Mouse (Mus musculus): ENCODE measurements around the gene Tiam1.
"Not testable (repeated sequence)": the region's sequence is repeated elsewhere in the genome, so short reads cannot be mapped to it uniquely, and the experiment has no call there.

Tiam1 gene

DNA sequence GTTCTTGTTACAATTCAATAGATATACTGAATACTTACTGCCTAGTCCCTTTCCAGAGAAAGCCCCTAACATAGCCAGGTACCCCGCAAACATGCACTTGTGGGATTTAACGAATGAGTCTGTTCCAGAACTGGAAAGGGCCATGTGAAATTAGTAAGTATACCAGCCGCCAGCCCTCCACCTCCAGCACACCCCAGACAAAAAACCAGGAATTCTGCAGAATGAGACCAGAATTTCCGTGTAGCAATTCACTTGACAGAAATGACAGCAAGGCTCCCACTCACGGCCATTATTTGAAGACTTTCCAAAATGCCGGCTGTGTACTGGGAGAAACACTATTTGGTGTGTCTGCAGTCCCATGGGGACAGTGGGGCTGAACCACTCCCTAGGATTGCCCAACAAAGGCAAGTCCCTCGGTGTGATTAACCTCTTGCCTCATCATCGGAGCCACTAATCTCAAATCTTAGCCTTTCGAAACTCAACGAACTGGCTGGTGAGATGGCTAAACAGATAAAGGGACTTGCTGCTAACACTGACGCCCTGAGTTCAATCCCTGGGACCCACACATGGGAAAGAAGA lies 30.9 kb downstream of the Tiam1 start:
- DNase-seq (ENCODE audit: inconsistent age in 2 of 2, low spot score in 1 of 2) = peak in 1 of 2 experiments; percentile 73

DNA sequence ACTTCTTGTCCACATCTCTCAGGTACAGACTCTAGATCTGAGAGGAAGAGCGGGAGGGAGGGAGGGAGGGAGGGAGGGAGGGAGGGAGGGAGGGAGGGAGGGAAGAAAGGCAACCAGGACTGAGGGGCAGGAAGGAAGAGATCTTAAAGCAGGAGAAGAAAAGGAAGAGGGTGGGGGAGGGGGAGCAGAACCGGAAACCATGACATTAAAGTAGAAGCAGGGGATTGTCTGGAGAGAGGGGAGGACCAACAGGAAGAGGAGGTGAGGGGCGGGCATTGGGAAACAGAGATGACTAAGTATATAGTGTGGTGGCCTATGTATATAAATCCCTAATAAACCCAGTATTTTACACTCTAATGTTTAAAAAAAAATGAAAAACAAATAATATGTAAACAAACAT lies 34.1 kb downstream of the Tiam1 start:
- DNase-seq (ENCODE audit: inconsistent age in 2 of 2, low spot score in 1 of 2) = no peak

DNA sequence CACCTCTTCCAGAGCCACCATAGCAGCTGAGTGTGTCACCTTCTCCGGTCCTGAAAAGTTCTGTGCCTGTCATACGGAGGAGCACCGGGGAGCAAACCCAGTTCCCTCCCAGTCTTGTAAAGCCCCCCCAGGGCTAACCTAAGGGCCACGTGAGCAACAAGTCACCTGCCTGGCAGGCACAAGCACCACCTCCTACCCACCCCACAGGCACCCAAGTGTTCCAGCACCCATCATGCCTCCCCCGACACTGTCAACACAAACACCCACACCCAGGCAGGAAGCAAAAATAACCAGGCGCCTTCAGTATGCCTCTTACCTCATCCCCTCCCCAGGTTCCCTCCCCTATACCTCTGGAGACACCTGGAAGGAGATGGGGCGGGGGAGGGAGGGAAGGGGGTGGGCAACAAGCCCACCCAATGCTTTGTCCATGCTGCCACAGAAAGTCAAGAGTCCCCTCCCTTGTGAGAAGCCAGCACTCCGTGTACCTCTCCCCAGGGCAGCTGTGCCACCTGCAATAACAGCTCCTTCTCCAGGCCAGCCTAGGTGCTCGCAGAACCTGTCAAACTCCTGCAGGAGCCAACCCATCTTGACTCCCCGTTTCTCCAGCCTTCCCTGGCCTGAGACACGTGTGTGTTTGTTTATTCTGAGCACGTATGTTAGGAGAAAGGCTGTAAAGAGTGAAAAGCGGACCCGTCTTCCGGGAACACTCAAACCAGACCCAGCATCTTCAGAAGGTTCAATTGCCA lies 38.7 kb downstream of the Tiam1 start:
- DNase-seq (ENCODE audit: inconsistent age in 2 of 2, low spot score in 1 of 2) = no peak

DNA sequence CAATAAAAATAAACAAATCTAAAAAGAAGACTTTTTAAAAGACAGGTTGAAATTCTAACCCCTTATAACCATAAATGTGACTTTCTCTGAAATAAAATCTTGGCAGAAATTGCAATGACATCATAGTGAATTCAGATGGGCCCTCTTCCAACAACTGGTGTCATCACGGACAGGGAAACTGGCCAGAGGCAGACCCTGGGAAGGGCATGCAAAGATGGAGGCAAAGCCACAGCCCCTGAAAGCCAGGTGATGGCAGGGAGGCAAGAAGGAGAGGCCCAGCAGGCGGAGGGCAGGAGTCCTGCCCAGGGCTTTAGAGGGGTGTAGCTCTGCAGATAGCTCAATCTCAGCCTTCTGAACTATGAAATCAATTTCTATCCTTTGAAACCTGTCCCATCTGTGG lies 39.8 kb downstream of the Tiam1 start:
- DNase-seq (ENCODE audit: inconsistent age in 2 of 2, low spot score in 1 of 2) = peak; percentile 54 to 85

DNA sequence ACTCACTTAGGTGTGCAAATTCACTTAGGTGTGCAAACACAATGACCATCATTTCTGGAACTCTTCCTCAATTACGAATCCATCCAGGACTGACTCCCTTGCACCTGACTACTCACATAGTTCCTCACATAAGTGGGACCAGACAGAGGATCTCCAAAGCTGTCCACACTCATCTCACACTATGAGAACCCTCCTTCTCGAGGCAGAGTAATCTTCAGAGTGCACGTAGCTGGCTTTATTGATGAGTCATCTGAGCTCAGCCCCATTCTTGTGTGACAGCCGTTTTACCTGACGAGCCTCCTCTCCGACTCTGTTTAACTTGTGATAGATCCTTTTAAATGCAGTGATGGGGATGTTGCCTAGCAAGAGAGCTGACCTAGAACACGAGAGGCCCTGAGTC lies 41.0 kb downstream of the Tiam1 start:
- peak in 1 of 2 experiments; percentile 47 for DNase-seq (ENCODE audit: inconsistent age in 2 of 2, low spot score in 1 of 2)

DNA sequence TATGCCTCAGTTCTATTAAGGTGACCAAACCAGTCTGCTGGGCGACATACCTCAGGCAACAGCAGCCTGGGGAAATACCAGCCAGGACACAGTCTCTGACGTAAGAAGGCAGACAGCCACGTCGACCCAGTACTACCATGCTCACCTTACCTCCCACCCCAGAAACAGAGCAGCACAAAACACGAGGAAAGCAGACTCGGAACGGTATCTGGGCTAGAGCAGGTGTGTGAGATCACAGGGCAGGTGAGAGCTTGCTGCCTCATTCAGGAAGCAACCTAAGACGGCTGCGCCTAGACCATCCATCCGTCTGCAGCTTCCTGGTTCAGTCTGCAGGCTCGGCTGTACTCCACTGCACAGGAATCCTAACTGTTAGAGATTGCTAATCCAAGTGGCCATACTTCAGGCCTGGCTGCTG lies 45.4 kb downstream of the Tiam1 start:
- no peak for DNase-seq (ENCODE audit: inconsistent age in 2 of 2, low spot score in 1 of 2)

DNA sequence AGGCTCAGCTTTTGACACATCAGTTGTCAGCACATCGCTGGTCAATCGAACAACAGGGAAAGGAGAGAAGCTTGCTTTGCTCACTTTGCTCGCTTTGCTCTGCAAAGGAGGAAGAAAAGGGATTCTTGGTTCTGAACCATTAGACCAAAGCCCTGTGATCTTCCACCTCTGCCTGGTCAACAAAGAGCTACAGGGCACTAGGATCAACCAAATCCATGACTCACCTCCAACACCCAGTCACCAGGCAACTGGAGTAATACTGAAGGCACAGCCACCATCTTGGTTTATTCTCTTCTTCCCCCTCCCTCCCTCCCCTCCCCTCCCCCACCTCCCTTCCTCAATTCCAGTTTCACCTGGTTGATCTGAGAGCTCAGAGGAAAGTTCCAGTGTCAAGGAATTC lies 45.8 kb downstream of the Tiam1 start:
- peak in 1 of 2 experiments; percentile 22 for DNase-seq (ENCODE audit: inconsistent age in 2 of 2, low spot score in 1 of 2)

DNA sequence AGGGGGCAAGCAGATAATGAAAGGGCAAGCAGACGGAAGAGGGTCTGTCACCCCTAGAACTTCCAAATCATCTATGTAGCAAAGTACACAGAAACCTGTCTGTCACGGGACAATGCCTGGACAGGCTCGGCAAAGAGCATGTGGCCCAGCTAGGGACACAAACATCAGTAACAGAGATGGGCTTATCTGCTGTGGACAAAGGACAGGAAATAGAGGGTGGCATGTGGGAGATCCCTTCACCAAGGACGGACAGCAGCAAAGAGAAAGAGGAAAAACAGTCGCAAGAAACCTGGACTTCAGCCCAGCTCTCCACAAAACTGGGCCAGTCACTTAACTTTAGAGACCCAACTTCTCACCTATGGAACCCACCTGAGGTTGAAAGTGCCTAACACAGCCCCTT lies 47.6 kb downstream of the Tiam1 start:
- peak in 1 of 2 experiments; percentile 50 for DNase-seq (ENCODE audit: inconsistent age in 2 of 2, low spot score in 1 of 2)

DNA sequence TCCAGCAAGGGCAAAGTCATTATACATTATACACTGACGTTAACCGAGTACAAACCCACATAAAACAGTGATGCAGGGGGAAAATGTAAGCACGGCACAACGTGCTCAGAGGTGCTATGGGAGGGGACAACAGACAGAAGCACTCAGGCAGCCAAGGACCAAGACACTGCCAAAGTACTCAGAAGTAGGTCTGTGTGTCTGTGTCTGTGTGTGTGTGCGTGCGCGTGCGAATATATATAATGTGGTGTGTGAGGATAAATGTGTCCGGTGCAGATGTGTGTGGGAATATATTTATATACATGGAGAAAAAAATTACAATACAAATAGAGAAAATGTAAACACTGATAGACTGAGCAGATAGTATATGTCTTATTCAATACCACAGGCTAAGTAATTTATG lies 50.6 kb downstream of the Tiam1 start:
- DNase-seq (ENCODE audit: inconsistent age in 2 of 2, low spot score in 1 of 2) = no peak

DNA sequence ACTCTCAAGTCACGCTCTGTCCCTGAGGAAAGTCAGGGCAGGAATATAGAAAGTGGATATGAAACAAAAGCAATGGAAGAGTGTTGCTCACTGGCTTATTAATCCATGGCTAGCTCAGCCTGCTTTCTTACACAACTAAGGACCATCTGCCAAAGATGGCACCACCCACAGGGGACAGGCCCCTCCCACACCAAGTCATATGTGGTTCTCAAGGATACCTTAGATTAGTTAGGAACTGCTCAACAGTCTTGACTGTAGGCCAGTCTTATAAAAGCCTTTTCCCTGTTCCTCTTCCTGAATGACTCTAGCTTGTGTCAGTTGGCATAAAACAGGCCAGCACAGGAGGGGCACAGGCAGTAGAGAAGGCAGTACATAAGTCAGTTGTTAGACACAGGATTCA lies 51.7 kb downstream of the Tiam1 start:
- peak; percentile 41 to 84 for DNase-seq (ENCODE audit: inconsistent age in 2 of 2, low spot score in 1 of 2)

DNA sequence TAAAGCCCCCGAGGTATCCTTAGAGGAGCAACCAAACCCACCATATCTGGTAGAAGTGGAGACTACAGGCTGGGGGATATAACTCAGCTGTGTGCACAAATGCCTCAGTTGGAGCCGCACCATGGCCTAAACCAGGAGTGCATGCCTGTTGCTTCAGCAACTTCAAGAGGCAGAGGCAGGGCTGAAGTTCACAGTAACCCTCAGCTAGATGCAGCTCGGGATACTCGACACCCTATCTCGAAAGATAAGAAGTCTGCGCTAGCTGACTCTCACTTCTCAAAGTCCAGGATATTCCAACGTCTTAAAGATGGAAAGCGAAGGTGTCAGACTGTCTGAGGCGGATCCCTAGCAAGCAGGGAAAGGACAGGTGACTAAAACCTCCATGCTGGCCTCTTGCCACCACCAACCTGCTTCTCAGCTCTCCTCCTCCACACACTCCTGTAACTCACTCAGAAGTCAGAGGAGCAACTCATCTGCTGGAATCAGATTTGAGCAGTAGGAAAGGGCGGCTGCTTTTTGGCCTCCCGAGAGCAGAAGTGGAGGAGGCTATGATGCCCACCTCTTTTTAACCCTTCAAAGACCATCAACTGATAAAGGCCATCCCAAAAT lies 52.4 kb downstream of the Tiam1 start:
- DNase-seq (ENCODE audit: inconsistent age in 2 of 2, low spot score in 1 of 2) = no peak

DNA sequence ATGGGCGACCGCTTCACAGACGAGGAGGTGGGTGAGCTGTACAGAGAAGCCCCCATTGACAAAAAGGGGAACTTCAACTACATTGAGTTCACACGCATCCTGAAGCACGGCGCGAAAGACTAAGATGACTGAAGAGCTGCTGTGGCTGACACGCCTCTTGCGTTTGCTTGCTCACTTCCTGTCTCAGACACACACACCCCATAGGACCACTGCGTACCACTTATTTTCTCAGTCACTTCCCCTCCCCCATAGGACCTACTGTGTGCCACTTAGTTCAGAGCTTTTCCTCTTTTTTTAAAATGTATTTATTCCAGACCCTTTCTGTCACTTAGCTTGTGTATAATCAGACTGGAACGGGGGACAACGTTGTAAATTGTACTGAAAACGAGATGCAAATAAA lies 53.2 kb downstream of the Tiam1 start:
- no peak for DNase-seq (ENCODE audit: inconsistent age in 2 of 2, low spot score in 1 of 2)

DNA sequence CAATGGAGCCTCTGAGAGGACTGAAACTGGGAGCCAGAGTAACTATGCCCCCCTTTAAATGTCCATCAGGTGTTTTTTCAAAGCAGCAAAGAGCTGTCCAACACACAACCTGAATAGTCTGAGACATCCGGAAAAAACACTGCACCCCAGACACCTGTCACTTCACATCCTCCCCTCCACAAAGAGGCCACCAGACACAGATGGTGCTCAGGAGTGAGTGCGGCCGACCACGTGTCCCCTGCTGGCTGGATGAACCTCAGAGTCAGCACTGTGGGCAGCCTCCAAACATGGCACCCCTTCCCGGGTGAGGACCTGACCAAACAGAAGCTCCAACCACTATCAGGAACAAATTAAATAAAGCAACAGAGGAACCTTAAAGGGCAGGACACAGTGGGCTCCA lies 56.3 kb downstream of the Tiam1 start:
- no peak for DNase-seq (ENCODE audit: inconsistent age in 2 of 2, low spot score in 1 of 2)

DNA sequence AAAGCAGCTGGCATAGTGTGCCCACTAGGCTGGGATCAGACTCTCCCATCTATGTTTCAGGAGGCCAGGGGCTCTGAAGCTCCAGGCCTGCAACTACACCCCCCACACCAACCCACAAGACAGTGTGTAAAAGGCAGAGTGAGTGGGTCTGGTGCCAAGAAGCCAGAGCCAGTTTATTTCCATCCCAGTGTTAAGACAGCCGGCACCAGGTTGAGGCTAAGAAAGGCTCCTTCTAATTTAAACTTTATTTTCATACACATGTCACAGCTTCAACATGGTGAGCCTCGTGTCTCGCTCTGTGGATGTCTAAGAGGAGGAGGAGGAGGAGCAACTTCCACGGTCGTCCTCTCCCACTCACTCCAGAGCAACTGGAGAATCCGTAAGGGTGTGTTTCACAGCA lies 57.5 kb downstream of the Tiam1 start:
- DNase-seq (ENCODE audit: inconsistent age in 2 of 2, low spot score in 1 of 2) = no peak

DNA sequence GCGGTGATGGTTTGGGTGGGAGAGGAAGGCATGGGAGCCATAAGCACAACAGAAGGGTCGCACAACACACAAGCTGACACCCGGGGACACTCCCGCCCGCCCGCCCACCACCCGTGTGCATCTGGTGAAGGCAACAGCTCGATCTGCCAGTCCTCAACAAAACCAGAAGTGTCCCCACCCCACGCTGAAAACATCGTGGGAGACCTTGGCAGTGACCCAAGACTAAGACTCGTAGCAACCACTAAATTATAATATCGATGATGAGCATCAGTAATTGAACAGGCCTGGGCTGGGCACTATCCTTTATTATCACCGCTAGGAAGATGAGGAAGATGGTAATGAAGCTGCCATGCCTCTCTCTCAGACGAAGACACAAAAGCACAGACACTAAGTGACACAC lies 58.0 kb downstream of the Tiam1 start:
- no peak for DNase-seq (ENCODE audit: inconsistent age in 2 of 2, low spot score in 1 of 2)

DNA sequence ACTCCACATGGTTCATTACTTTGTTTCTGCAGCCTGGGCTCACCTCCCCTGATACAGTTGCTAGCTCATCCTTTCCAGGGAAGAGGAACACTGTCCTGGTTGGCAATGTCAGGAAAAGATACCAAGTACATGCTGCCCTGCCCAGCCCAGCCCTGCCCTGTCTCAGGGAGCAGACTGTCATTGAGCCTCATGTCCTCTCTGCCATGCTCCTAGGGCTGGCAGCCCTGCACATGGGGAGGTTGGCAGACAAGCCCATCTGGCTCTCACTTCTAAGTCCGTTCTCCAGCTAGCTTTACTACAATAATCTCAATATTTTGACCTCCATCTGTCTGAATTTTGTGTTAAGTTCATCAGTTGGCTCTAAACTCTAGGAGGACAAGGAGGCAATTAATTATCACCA lies 62.4 kb downstream of the Tiam1 start:
- DNase-seq (ENCODE audit: inconsistent age in 2 of 2, low spot score in 1 of 2) = no peak

DNA sequence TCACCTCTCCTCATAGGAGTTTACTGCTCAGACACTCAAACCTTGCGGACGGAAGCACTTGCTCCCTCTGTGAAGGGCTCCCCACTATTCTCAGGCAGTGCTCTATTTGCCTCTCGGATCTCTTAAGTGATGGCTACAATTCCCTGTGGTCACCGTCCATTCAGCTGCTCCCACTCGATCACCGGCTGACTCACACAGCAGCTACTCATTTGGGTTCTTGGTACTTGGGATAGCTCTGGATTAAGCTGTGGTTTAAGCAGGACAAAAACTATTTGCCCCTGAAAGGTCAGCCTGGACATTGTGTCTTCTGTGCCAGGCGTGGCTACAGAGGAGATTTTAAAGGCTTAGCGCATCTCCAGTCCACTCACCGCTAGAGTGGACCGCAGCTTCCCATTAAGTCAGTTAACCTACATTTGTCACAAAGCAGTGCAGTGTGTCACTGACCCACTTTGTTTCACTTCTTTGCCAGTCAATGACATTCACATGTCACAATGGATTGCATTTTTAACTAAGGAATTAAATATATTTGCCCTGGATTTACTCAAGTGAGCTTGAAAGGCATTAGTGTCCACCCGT lies 64.7 kb downstream of the Tiam1 start:
- DNase-seq (ENCODE audit: inconsistent age in 2 of 2, low spot score in 1 of 2) = peak; percentile 25 to 61

DNA sequence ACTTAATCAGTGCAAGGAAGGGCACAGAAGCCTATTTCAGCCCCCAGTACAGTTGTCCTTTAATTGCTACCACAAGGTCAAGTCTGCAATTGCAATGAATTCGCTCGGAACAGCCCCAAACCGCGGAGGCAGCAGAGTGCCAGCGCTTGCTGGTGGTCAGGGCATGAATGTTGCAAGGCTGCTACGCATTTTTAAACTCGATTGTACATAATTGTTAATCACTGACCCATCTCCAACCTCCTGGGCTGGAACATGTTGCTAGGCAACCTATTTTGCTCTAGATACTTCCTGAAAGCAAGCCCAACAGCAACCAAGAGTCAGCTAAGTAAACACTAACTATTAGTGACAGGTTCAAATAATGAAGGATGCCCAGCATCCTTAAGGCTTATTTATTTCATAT lies 70.1 kb downstream of the Tiam1 start:
- DNase-seq (ENCODE audit: inconsistent age in 2 of 2, low spot score in 1 of 2) = peak; percentile 64 to 86

DNA sequence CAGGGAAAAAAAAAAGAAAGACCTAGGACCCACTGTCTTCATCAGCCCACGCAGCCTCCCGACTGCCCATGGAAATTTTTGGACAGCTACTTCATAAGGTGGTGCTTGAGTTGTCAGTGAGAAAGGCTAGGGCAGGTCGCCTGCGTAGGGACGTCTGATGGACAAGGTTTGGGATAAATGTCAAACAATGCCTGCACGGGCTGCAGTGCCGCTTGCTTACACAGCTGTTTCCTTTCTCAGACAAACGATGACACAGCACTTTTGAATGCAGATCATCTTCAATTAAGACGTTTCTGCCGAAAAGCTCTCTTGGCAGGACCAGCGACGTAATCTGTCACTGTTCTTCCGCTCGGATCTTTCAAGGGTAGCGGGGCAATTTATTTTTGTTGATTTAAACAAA lies 70.9 kb downstream of the Tiam1 start:
- peak; percentile 33 to 85 for DNase-seq (ENCODE audit: inconsistent age in 2 of 2, low spot score in 1 of 2)

DNA sequence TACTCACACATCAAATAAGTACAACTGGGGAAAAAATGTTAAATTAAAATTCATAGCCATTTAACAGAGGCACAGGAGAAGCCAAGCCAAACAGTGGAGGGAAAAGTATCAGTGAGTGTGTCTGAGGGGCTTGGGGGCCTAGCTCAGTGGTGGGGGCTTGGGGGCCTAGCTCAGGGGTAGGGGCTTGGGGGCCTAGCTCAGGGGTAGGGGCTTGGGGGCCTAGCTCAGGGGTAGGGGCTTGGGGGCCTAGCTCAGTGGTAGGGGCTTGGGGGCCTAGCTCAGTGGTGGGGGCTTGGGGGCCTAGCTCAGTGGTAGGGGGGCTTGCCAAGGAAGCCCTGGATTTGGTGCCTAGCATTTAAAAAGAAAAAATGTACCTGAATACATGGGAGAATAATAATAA lies 72.4 kb downstream of the Tiam1 start:
- not testable (repeated sequence) for DNase-seq (ENCODE audit: inconsistent age in 2 of 2, low spot score in 1 of 2)

DNA sequence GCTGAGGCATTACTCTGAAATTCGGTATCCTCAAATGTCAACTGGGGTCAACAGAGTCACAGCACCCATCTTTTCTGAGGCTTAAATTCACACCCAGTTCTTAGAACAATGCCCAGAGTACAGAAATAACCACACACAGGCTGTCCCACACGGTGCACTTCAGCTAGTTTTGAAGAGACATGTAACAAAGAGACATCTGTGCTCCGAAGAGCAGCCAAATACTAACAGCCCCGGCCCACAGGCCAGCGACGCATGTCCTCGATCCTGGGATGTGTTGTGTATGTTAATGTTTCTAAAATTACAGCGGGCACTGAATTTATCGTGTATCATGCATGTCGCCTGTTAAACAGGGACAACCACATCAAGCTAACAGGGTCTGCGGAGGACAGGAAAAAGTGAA lies 73.5 kb downstream of the Tiam1 start:
- no peak for DNase-seq (ENCODE audit: inconsistent age in 2 of 2, low spot score in 1 of 2)

DNA sequence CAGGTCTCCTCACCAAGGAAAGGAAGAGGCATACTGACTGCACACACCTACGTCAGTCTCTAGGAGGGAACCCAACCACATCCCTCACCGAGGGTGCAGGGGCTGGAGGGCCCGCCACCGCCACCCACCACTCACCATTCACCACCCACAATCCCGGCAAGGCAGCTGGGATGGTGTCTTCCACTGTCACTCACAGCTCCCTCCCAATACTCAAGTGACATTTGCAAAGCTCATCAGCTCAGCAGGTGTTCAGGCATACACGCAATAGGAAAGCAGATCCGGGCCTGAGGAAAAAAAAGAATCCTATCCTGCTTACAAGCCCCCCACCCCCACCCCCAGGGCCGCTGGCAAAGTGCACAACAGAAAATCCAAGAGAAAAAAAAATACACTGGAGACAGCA lies 74.4 kb downstream of the Tiam1 start:
- DNase-seq (ENCODE audit: inconsistent age in 2 of 2, low spot score in 1 of 2) = no peak

Data from adrenal gland, adult (tissue).